Mouse (Mus musculus) MEL (cell line): ENCODE measurements around the gene Gm7879.
"Not testable (repeated sequence)": the region's sequence is repeated elsewhere in the genome, so short reads cannot be mapped to it uniquely, and the experiment has no call there.

Experiments
- BHLHE40 ChIP-seq: IDR thresholded peaks from 2 replicates; pipeline ENCODE4 v1.6.1; 2012; ENCODE audit warnings: low read depth, mild to moderate bottlenecking, inconsistent platforms, low read length, improper control_type of control experiment, borderline replicate concordance
- CHD2 ChIP-seq: IDR thresholded peaks from 2 replicates; pipeline ENCODE4 v1.6.1; 2011; ENCODE audit warnings: low read length, improper control_type of control experiment
- CTCF ChIP-seq, 3 experiments: IDR thresholded peaks in 2 of 3; conservative IDR thresholded peaks in 1 of 3; 2 replicates each; pipeline ENCODE4 v1.5.1; 2011 to 2012; ENCODE audit warnings: low read length in 3 of 3, low read depth in 2 of 3, mild to moderate bottlenecking in 2 of 3, improper control_type of control experiment in 1 of 3, inconsistent platforms in 1 of 3, mixed read lengths in 1 of 3, moderate library complexity in 1 of 3; ENCODE audit not compliant: control insufficient read depth in 1 of 3, insufficient read depth in 1 of 3, poor library complexity in 1 of 3, severe bottlenecking in 1 of 3
- ELF1 ChIP-seq: IDR thresholded peaks from 2 replicates; pipeline ENCODE4 v1.6.1; 2014; ENCODE audit warnings: low read depth, mild to moderate bottlenecking, inconsistent platforms, low read length, improper control_type of control experiment, moderate library complexity
- GABPA ChIP-seq: IDR thresholded peaks from 2 replicates; pipeline ENCODE4 v1.6.1; 2012; ENCODE audit warnings: low read depth, mild to moderate bottlenecking, inconsistent platforms, low read length, improper control_type of control experiment, moderate library complexity
- JUND ChIP-seq: IDR thresholded peaks from 2 replicates; pipeline ENCODE4 v1.6.1; 2011; ENCODE audit warnings: low read depth, mild to moderate bottlenecking, improper control_type of control experiment, low read length
- MAFK ChIP-seq: IDR thresholded peaks from 2 replicates; pipeline ENCODE4 v1.6.1; 2011; ENCODE audit warnings: low read depth, mild to moderate bottlenecking, low read length, improper control_type of control experiment, borderline replicate concordance
- MAX ChIP-seq: IDR thresholded peaks from 2 replicates; pipeline ENCODE4 v1.6.1; 2011; ENCODE audit warnings: low read length, improper control_type of control experiment
- MXI1 ChIP-seq: IDR thresholded peaks from 2 replicates; pipeline ENCODE4 v1.6.1; 2011; ENCODE audit warnings: mild to moderate bottlenecking, low read depth, low read length, improper control_type of control experiment
- POLR2A ChIP-seq, 2 experiments: IDR thresholded peaks; 2 replicates each; pipeline ENCODE4 v1.6.1; 2011 to 2012; ENCODE audit warnings: low read length in 2 of 2, mild to moderate bottlenecking in 2 of 2, control low read depth in 1 of 2, improper control_type of control experiment in 1 of 2, low read depth in 1 of 2, moderate library complexity in 1 of 2; ENCODE audit not compliant: control insufficient read depth in 1 of 2, insufficient read depth in 1 of 2, poor library complexity in 1 of 2
- POLR2AphosphoS2 ChIP-seq: IDR thresholded peaks from 2 replicates; pipeline ENCODE4 v1.6.1; 2011; ENCODE audit warnings: low read length, improper control_type of control experiment
- TAL1 ChIP-seq: IDR thresholded peaks from 2 replicates; pipeline ENCODE4 v1.6.1; 2012; ENCODE audit warnings: mild to moderate bottlenecking, inconsistent platforms, low read length, moderate library complexity, mixed read lengths
- UBTF ChIP-seq: IDR thresholded peaks from 2 replicates; pipeline ENCODE4 v1.6.1; 2012; ENCODE audit warnings: low read depth, mild to moderate bottlenecking, inconsistent platforms, low read length, improper control_type of control experiment, moderate library complexity, borderline replicate concordance; ENCODE audit not compliant: insufficient read depth
- ZC3H11A ChIP-seq: IDR thresholded peaks from 2 replicates; pipeline ENCODE4 v1.6.1; 2012; ENCODE audit warnings: low read depth, mild to moderate bottlenecking, inconsistent platforms, low read length, improper control_type of control experiment

DNA sequence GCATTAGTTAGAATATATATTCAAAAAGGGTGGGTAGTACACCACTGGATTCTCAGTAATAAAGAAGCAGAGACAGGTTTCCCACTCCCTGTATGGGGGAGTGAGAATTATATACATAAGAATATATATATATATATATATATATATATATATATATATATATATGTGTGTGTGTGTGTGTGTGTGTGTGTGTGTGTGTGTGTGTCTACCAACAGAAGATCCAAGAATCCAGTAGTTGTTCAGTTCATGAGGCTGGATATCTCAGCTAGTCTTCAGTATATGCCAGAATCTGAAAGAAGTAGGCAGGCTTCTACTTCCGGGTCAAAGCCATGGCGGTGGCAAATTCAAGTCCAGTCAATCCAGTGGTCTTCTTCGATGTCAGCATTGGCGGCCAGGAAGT is at the start of gene Gm7879:
- not testable (repeated sequence) for TF ChIP-seq JUND; CTCF (IDR thresholded peaks at IDR 0.05 in 2 of 3, conservative IDR thresholded peaks at IDR 0.05 in 1 of 3; ENCODE audit: control insufficient read depth in 1 of 3, insufficient read depth in 1 of 3, low read depth in 2 of 3, low read length in 3 of 3, poor library complexity in 1 of 3, severe bottlenecking in 1 of 3); ZC3H11A; POLR2AphosphoS2; POLR2A (IDR thresholded peaks at IDR 0.05; ENCODE audit: control insufficient read depth in 1 of 2, insufficient read depth in 1 of 2, low read depth in 1 of 2, low read length in 2 of 2, poor library complexity in 1 of 2); TAL1; MXI1; UBTF; CHD2; MAX; ELF1; GABPA; BHLHE40; MAFK
